Mouse (Mus musculus) liver, adult 2 months (tissue): ENCODE data around the gene Tprkb. TPM values are rescaled to one million over a fixed set of nuclear protein-coding genes. Genes with fewer than 3 reads are reported as not detected.
A peak's percentile ranks its signal among the peaks of the same experiment; 100 is the strongest.
"Not testable (repeated sequence)": the region's sequence is repeated elsewhere in the genome, so short reads cannot be mapped to it uniquely, and the experiment has no call there.

ENCODE experiments used
- DNase-seq: peaks from one replicate; pipeline ENCODE4 v3.0.0-alpha.2; 2011; ENCODE audit warnings: low read depth, low spot score; ENCODE audit errors: extremely low read depth
- H3K27ac ChIP-seq: fragments of 200-500 bp; replicated peaks from 2 replicates; pipeline ENCODE4 v1.5.1; 2012; ENCODE audit warnings: low read depth, mild to moderate bottlenecking, control low read depth, inconsistent platforms, low read length; ENCODE audit not compliant: insufficient read depth
- H3K27me3 ChIP-seq: fragments of 200-500 bp; 2 replicates; pipeline ENCODE4 v1.6.1; 2012; ENCODE audit warnings: mild to moderate bottlenecking, moderate library complexity, low read length, inconsistent platforms; ENCODE audit not compliant: control insufficient read depth, insufficient read depth
- H3K36me3 ChIP-seq: fragments of 200-500 bp; 2 replicates; pipeline ENCODE4 v1.6.1; 2012; ENCODE audit warnings: low read length, inconsistent platforms; ENCODE audit not compliant: control insufficient read depth, insufficient read depth
- H3K4me1 ChIP-seq: fragments of 200-500 bp; 2 replicates; pipeline ENCODE4 v1.6.1; 2011; ENCODE audit warnings: low read length; ENCODE audit not compliant: control insufficient read depth, insufficient read depth
- H3K4me3 ChIP-seq: fragments of 200-500 bp; 2 replicates; pipeline ENCODE4 v1.5.1; 2011; ENCODE audit warnings: low read depth, mild to moderate bottlenecking, control low read depth, low read length, moderate library complexity; ENCODE audit not compliant: insufficient read depth
- H3K79me2 ChIP-seq: fragments of 200-500 bp; 2 replicates; pipeline ENCODE4 v1.6.1; 2012; ENCODE audit warnings: inconsistent platforms, mild to moderate bottlenecking, low read length, moderate library complexity; ENCODE audit not compliant: control insufficient read depth, insufficient read depth
- H3K9ac ChIP-seq: fragments of 200-500 bp; 2 replicates; pipeline ENCODE4 v1.6.1; 2012; ENCODE audit warnings: low read depth, mild to moderate bottlenecking, control low read depth, inconsistent platforms, low read length
- CTCF ChIP-seq: fragments of 200-500 bp; IDR thresholded peaks from 2 replicates; pipeline ENCODE4 v1.5.1; 2011; ENCODE audit warnings: low read depth, low read length, control low read depth
- POLR2A ChIP-seq: fragments of 200-500 bp; IDR thresholded peaks from 2 replicates; pipeline ENCODE4 v1.6.1; 2011; ENCODE audit warnings: low read length, control low read depth; ENCODE audit not compliant: insufficient read depth; ENCODE audit errors: extremely low read depth
- WGBS: fragments of 180-500 bp; shearing (Covaris S2); methylation state at CpG from one replicate; pipeline ENCODE4 v1.1.7; 2018; 5-methylcytosine and 5-hydroxymethylcytosine counted together
- polyA plus RNA-seq: library from polyadenylated mRNA; depleted of rRNA; stranded (reverse); fragments of >200 nt; gene quantifications from 2 replicates; pipeline ENCODE4 v1.2.3, GENCODE M21; 2012
- total RNA-seq: library from RNA; depleted of rRNA; stranded (reverse); fragments of >200 nt; gene quantifications from 2 replicates; pipeline ENCODE4 v1.2.3, GENCODE M21; 2014

Tprkb gene
- total and polyA plus RNA-seq, 2 experiments = 100 to 170 TPM

GRCm38 (mm10) chr6:85961101-85962091 lies 49.7 kb downstream of the Tprkb start, which contains the start of gene Dusp11:
Gene Dusp11, minus strand, starts transcription at chr6:85961667.
- H3K79me2 ChIP-seq = peaks cover 3% of the 10 kb centered on the region; the same call in 1 of the 2 replicates
- H3K27ac ChIP-seq = peak within 1 kb of the TSS; percentile 92
- peak; percentile 45; the same call in 1 of the 2 replicates for TF ChIP-seq POLR2A
- TF ChIP-seq CTCF = no peak
- peaks cover 17% of the 10 kb centered on the region for H3K36me3 ChIP-seq
- DNase-seq = peak; percentile 89
- no peaks in the 10 kb centered on the region for H3K27me3 ChIP-seq
- H3K4me3 ChIP-seq = peak within 1 kb of the TSS; percentile 89
- WGBS = under 1% methylated on average over 70 of the region's 70 CpGs
- H3K9ac ChIP-seq = peak within 1 kb of the TSS; percentile 94
- H3K4me1 ChIP-seq = peaks cover 5% of the 10 kb centered on the region; the same call in 1 of the 2 replicates

- not testable (repeated sequence) for H3K4me3 ChIP-seq, H3K27ac ChIP-seq, H3K4me1 ChIP-seq, H3K27me3 ChIP-seq, DNase-seq, H3K36me3 ChIP-seq, H3K9ac ChIP-seq, H3K79me2 ChIP-seq
- 69% methylated on average over 6 of the region's 6 CpGs for WGBS
Measured at GRCm38 (mm10) chr6:85966081-85966480, 54.4 kb downstream of the Tprkb start.

- no peak overlapping the region for H3K9ac ChIP-seq
- 82% methylated on average over 4 of the region's 4 CpGs for WGBS
- no peaks in the 10 kb centered on the region for H3K79me2 ChIP-seq
- TF ChIP-seq POLR2A (no peak), CTCF (0 out of 2 replicates have a peak, but pooled peaks have one; percentile 0)
- no peaks in the 10 kb centered on the region for H3K27me3 ChIP-seq
- no peak for DNase-seq
- H3K4me1 ChIP-seq = no peaks in the 10 kb centered on the region
- no peaks in the 10 kb centered on the region for H3K36me3 ChIP-seq
- no peak overlapping the region for H3K4me3 ChIP-seq
- H3K27ac ChIP-seq = no peak overlapping the region
Measured at GRCm38 (mm10) chr6:85966686-85967085, 55.0 kb downstream of the Tprkb start.

- DNase-seq = no peak
- Histone ChIP-seq H3K4me3 (no peak overlapping the region), H3K36me3 (no peaks in the 10 kb centered on the region), H3K27ac (no peak overlapping the region), H3K9ac (no peak overlapping the region), H3K27me3 (no peaks in the 10 kb centered on the region), H3K79me2 (no peaks in the 10 kb centered on the region), H3K4me1 (no peaks in the 10 kb centered on the region)
- TF ChIP-seq CTCF (no peak), POLR2A (no peak)
- WGBS = 65% methylated on average over 2 of the region's 2 CpGs
Measured at GRCm38 (mm10) chr6:85969889-85970288, 58.2 kb downstream of the Tprkb start.

- Histone ChIP-seq H3K79me2 (no peaks in the 10 kb centered on the region), H3K27me3 (no peaks in the 10 kb centered on the region), H3K4me1 (no peaks in the 10 kb centered on the region), H3K4me3 (no peak overlapping the region), H3K36me3 (no peaks in the 10 kb centered on the region), H3K9ac (no peak overlapping the region), H3K27ac (no peak overlapping the region)
- WGBS = 80% methylated on average over 3 of the region's 3 CpGs
- no peak for TF ChIP-seq POLR2A
- no peak for TF ChIP-seq CTCF
- DNase-seq = no peak
Measured at GRCm38 (mm10) chr6:85972699-85973098, 61.0 kb downstream of the Tprkb start.

- WGBS = 82% methylated on average over 3 of the region's 3 CpGs
Measured at GRCm38 (mm10) chr6:85973336-85973735, 61.7 kb downstream of the Tprkb start.

More at GRCm38 (mm10) chr6:85973336-85973735, 61.7 kb downstream of the Tprkb start:
- no peak overlapping the region for H3K4me3 ChIP-seq
- no peaks in the 10 kb centered on the region for H3K36me3 ChIP-seq
- TF ChIP-seq CTCF (no peak), POLR2A (no peak)
- no peaks in the 10 kb centered on the region for H3K4me1 ChIP-seq
- no peaks in the 10 kb centered on the region for H3K79me2 ChIP-seq
- no peak overlapping the region for H3K27ac ChIP-seq
- H3K27me3 ChIP-seq = no peaks in the 10 kb centered on the region
- no peak overlapping the region for H3K9ac ChIP-seq
- no peak for DNase-seq
